Mouse (Mus musculus): ENCODE results near the gene Neo1. TPM values are rescaled to one million over a fixed set of nuclear protein-coding genes. Genes with fewer than 3 reads are reported as not detected.

Gene Neo1
- polyA plus RNA-seq, 1 experiment, result 5.8 TPM

- Histone ChIP-seq H3K27ac (ENCODE audit: control insufficient read depth, insufficient read depth, low read length) (no peak overlapping the region), H3K27me3 (ENCODE audit: control insufficient read depth, insufficient read depth, low read length) (no peaks in the 10 kb centered on the region), H3K4me1 (replicated peaks; ENCODE audit: control insufficient read depth, insufficient read depth, low read length) (no peaks in the 10 kb centered on the region), H3K36me3 (ENCODE audit: control insufficient read depth, insufficient read depth, low read length) (no peaks in the 10 kb centered on the region), H3K4me3 (ENCODE audit: control insufficient read depth, insufficient read depth, low read length) (no peak overlapping the region)
- 46% methylated on average over 10 of the region's 10 CpGs for WGBS
- no peak for TF ChIP-seq CTCF (IDR thresholded peaks at IDR 0.05; ENCODE audit: borderline replicate concordance, control insufficient read depth, extremely low read depth, insufficient read depth, low read length, poor library complexity)
- peak; percentile 42 for DNase-seq
Measured at GRCm38 (mm10) chr9:58873541-58874324, 162.5 kb downstream of the Neo1 start.

- 85% methylated on average over 10 of the region's 10 CpGs for WGBS
- TF ChIP-seq CTCF (IDR thresholded peaks at IDR 0.05; ENCODE audit: borderline replicate concordance, control insufficient read depth, extremely low read depth, insufficient read depth, low read length, poor library complexity) (no peak), POLR2A (IDR thresholded peaks at IDR 0.05; ENCODE audit: control insufficient read depth, extremely low read depth, insufficient read depth, low read length, poor library complexity) (no peak)
- H3K27me3 ChIP-seq (ENCODE audit: control insufficient read depth, insufficient read depth, low read length), result no peaks in the 10 kb centered on the region
- no peaks in the 10 kb centered on the region for H3K4me1 ChIP-seq (replicated peaks; ENCODE audit: control insufficient read depth, insufficient read depth, low read length)
- H3K36me3 ChIP-seq (ENCODE audit: control insufficient read depth, insufficient read depth, low read length), result no peaks in the 10 kb centered on the region
- no peak overlapping the region for H3K27ac ChIP-seq (ENCODE audit: control insufficient read depth, insufficient read depth, low read length)
- no peak for DNase-seq
- no peak overlapping the region for H3K4me3 ChIP-seq (ENCODE audit: control insufficient read depth, insufficient read depth, low read length)
Measured at GRCm38 (mm10) chr9:58871141-58871540, 165.1 kb downstream of the Neo1 start.

- no peak for DNase-seq
- 72% methylated on average over 7 of the region's 7 CpGs for WGBS
- no peak for TF ChIP-seq CTCF (IDR thresholded peaks at IDR 0.05; ENCODE audit: borderline replicate concordance, control insufficient read depth, extremely low read depth, insufficient read depth, low read length, poor library complexity)
- no peak for TF ChIP-seq POLR2A (IDR thresholded peaks at IDR 0.05; ENCODE audit: control insufficient read depth, extremely low read depth, insufficient read depth, low read length, poor library complexity)
- Histone ChIP-seq H3K4me3 (ENCODE audit: control insufficient read depth, insufficient read depth, low read length) (no peak overlapping the region), H3K27ac (ENCODE audit: control insufficient read depth, insufficient read depth, low read length) (no peak overlapping the region), H3K4me1 (replicated peaks; ENCODE audit: control insufficient read depth, insufficient read depth, low read length) (no peaks in the 10 kb centered on the region), H3K27me3 (ENCODE audit: control insufficient read depth, insufficient read depth, low read length) (no peaks in the 10 kb centered on the region), H3K36me3 (ENCODE audit: control insufficient read depth, insufficient read depth, low read length) (no peaks in the 10 kb centered on the region)
Measured at GRCm38 (mm10) chr9:58863826-58864225, 172.4 kb downstream of the Neo1 start.

- H3K4me3 ChIP-seq (ENCODE audit: control insufficient read depth, insufficient read depth, low read length), result no peak overlapping the region
Measured at GRCm38 (mm10) chr9:58859080-58859635, 177.1 kb downstream of the Neo1 start.

GRCm38 (mm10) chr9:58854931-58855330 lies 181.3 kb downstream of the Neo1 start:
- H3K27ac ChIP-seq (ENCODE audit: control insufficient read depth, insufficient read depth, low read length), result no peak overlapping the region
- WGBS, result 74% methylated on average over 3 of the region's 3 CpGs
- H3K4me1 ChIP-seq (replicated peaks; ENCODE audit: control insufficient read depth, insufficient read depth, low read length), result no peaks in the 10 kb centered on the region
- no peaks in the 10 kb centered on the region for H3K27me3 ChIP-seq (ENCODE audit: control insufficient read depth, insufficient read depth, low read length)
- no peaks in the 10 kb centered on the region for H3K36me3 ChIP-seq (ENCODE audit: control insufficient read depth, insufficient read depth, low read length)
- TF ChIP-seq POLR2A (IDR thresholded peaks at IDR 0.05; ENCODE audit: control insufficient read depth, extremely low read depth, insufficient read depth, low read length, poor library complexity), result no peak
- no peak for TF ChIP-seq CTCF (IDR thresholded peaks at IDR 0.05; ENCODE audit: borderline replicate concordance, control insufficient read depth, extremely low read depth, insufficient read depth, low read length, poor library complexity)
- H3K4me3 ChIP-seq (ENCODE audit: control insufficient read depth, insufficient read depth, low read length), result no peak overlapping the region
- no peak for DNase-seq

More at GRCm38 (mm10) chr9:58859080-58859635, 177.1 kb downstream of the Neo1 start:
- H3K4me1 ChIP-seq (replicated peaks; ENCODE audit: control insufficient read depth, insufficient read depth, low read length), result no peaks in the 10 kb centered on the region
- WGBS, result 51% methylated on average over 30 of the region's 30 CpGs
- TF ChIP-seq POLR2A (IDR thresholded peaks at IDR 0.05; ENCODE audit: control insufficient read depth, extremely low read depth, insufficient read depth, low read length, poor library complexity), result no peak
- TF ChIP-seq CTCF (IDR thresholded peaks at IDR 0.05; ENCODE audit: borderline replicate concordance, control insufficient read depth, extremely low read depth, insufficient read depth, low read length, poor library complexity), result no peak
- no peak for DNase-seq
- H3K36me3 ChIP-seq (ENCODE audit: control insufficient read depth, insufficient read depth, low read length), result no peaks in the 10 kb centered on the region
- H3K27ac ChIP-seq (ENCODE audit: control insufficient read depth, insufficient read depth, low read length), result no peak overlapping the region
- H3K27me3 ChIP-seq (ENCODE audit: control insufficient read depth, insufficient read depth, low read length), result no peaks in the 10 kb centered on the region

- H3K27ac ChIP-seq (ENCODE audit: control insufficient read depth, insufficient read depth, low read length), result no peak overlapping the region
- TF ChIP-seq POLR2A (IDR thresholded peaks at IDR 0.05; ENCODE audit: control insufficient read depth, extremely low read depth, insufficient read depth, low read length, poor library complexity), result no peak
- no peak for TF ChIP-seq CTCF (IDR thresholded peaks at IDR 0.05; ENCODE audit: borderline replicate concordance, control insufficient read depth, extremely low read depth, insufficient read depth, low read length, poor library complexity)
- H3K4me3 ChIP-seq (ENCODE audit: control insufficient read depth, insufficient read depth, low read length), result no peak overlapping the region
- 81% methylated on average over 13 of the region's 13 CpGs for WGBS
- H3K4me1 ChIP-seq (replicated peaks; ENCODE audit: control insufficient read depth, insufficient read depth, low read length), result no peaks in the 10 kb centered on the region
- DNase-seq, result no peak
- no peaks in the 10 kb centered on the region for H3K36me3 ChIP-seq (ENCODE audit: control insufficient read depth, insufficient read depth, low read length)
- H3K27me3 ChIP-seq (ENCODE audit: control insufficient read depth, insufficient read depth, low read length), result no peaks in the 10 kb centered on the region
Measured at GRCm38 (mm10) chr9:58849576-58850315, 186.5 kb downstream of the Neo1 start.
